Mouse (Mus musculus) hindbrain, postnatal 0 days (tissue): ENCODE results near the gene Bcas2. TPM values are rescaled to one million over a fixed set of nuclear protein-coding genes. Genes with fewer than 3 reads are reported as not detected.
"Not testable (repeated sequence)": the region's sequence is repeated elsewhere in the genome, so short reads cannot be mapped to it uniquely, and the experiment has no call there.

Experiments
- ATAC-seq: fragments of 200-750 bp; cut with Nextera tagmentation; 2 replicates; pipeline ENCODE4 v1.8.0; 2017; ENCODE audit warnings: mild to moderate bottlenecking, moderate TSS enrichment, moderate library complexity
- DNase-seq: peaks from one replicate; pipeline ENCODE4 v3.0.0-alpha.2; 2015; ENCODE audit warnings: low spot score
- H3K27ac ChIP-seq: fragments of 300-500 bp; sonication (generic); 2 replicates; pipeline ENCODE4 v1.5.1; 2014; ENCODE audit warnings: mild to moderate bottlenecking
- H3K27me3 ChIP-seq: fragments of 300-500 bp; sonication (generic); 2 replicates; pipeline ENCODE4 v1.6.1; 2014; ENCODE audit warnings: low read length, mixed read lengths; ENCODE audit not compliant: insufficient read depth
- H3K36me3 ChIP-seq: fragments of 300-500 bp; sonication (generic); 2 replicates; pipeline ENCODE4 v1.6.1; 2014; ENCODE audit warnings: low read length, mixed read lengths; ENCODE audit not compliant: insufficient read depth
- H3K4me1 ChIP-seq: fragments of 300-500 bp; sonication (generic); 2 replicates; pipeline ENCODE4 v1.6.1; 2014; ENCODE audit warnings: antibody characterized with exemption, low read length, mixed read lengths; ENCODE audit not compliant: insufficient read depth
- H3K4me2 ChIP-seq: fragments of 300-500 bp; sonication (generic); 2 replicates; pipeline ENCODE4 v1.6.1; 2014; ENCODE audit warnings: low read depth, mild to moderate bottlenecking, low read length, moderate library complexity, mixed read lengths
- H3K4me3 ChIP-seq: fragments of 300-500 bp; sonication (generic); 2 replicates; pipeline ENCODE4 v1.5.1; 2014; ENCODE audit warnings: low read length
- H3K9ac ChIP-seq: fragments of 300-500 bp; sonication (generic); replicated peaks from 2 replicates; pipeline ENCODE4 v1.6.1; 2014; ENCODE audit warnings: mild to moderate bottlenecking, low read length, moderate library complexity, mixed read lengths
- H3K9me3 ChIP-seq: fragments of 300-500 bp; sonication (generic); 2 replicates; pipeline ENCODE4 v1.6.1; 2016; ENCODE audit warnings: low read length, mixed read lengths
- CTCF ChIP-seq: IDR thresholded peaks from 2 replicates; pipeline ENCODE4 v1.5.1; 2016; ENCODE audit warnings: antibody characterized with exemption, control low read depth, low read depth
- WGBS: fragments of 180-500 bp; shearing (Covaris S2); extraction: QIAGEN DNeasy Blood & Tissue Kit; methylation state at CpG from one replicate; pipeline ENCODE4 v1.1.7; 2014; 5-methylcytosine and 5-hydroxymethylcytosine counted together
- polyA plus RNA-seq: library from polyadenylated mRNA; unstranded; fragments of >200 nt; fragmentation: Nextera tagmentation; extraction: Ambion mirVana; gene quantifications from 2 replicates; pipeline ENCODE4 v1.2.1, GENCODE M21; 2015
- total RNA-seq: library from RNA; depleted of rRNA; stranded (reverse); fragments of >200 nt; gene quantifications from 2 replicates; pipeline ENCODE4 v1.2.3, GENCODE M21; 2014

The Bcas2 gene
- total and polyA plus RNA-seq, 2 experiments from 2014 or later, result 60.7 to 204 TPM

DNA sequence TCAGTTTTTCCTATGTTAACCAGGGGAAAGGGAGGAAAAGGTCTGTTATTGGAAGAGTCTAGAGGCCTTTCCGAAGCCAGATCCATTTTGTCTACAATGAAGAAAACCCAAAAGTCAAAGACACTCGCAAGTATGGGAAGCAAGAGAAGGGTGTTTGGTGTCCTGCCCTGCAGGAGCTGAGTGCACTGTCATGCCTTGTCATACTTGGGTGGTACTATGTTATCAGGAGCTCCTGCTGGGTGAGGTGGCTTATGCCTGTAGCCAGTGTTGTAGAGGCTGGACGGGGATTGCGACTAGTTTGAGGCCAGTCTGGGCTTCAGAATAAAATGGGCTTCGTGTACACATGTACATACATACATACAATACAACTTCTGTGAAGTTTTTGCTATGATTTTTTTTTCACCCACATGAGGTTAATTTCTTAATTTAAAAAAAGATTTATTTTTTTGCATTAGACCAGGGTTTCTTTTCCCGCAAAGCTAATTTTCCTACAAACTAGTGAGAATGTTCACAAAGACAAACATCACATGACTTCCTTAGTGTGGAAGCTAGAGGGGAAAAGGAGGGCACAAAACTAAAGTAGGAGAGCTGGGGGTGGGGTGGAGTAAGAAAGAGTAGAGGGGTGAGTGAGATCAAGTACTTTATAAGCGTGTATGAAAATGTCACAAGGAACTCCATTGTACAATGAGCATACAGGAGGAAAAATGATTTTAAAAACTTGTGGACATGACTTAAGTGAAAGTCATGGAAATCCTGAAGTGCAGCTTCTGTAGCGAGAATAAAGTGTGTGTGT is 41.9 kb upstream of the Bcas2 start:
- Histone ChIP-seq H3K4me2 (no peak overlapping the region), H3K9ac (no peak overlapping the region), H3K4me1 (no peaks in the 10 kb centered on the region; the same call in 1 of the 2 replicates), H3K27ac (no peak overlapping the region), H3K27me3 (no peaks in the 10 kb centered on the region), H3K4me3 (no peak overlapping the region), H3K36me3 (no peaks in the 10 kb centered on the region), H3K9me3 (no peaks in the 10 kb centered on the region)
- 80% methylated on average over 8 of the region's 8 CpGs for WGBS
- DNase-seq, result no peak
- no peak for ATAC-seq
- TF ChIP-seq CTCF, result no peak

DNA sequence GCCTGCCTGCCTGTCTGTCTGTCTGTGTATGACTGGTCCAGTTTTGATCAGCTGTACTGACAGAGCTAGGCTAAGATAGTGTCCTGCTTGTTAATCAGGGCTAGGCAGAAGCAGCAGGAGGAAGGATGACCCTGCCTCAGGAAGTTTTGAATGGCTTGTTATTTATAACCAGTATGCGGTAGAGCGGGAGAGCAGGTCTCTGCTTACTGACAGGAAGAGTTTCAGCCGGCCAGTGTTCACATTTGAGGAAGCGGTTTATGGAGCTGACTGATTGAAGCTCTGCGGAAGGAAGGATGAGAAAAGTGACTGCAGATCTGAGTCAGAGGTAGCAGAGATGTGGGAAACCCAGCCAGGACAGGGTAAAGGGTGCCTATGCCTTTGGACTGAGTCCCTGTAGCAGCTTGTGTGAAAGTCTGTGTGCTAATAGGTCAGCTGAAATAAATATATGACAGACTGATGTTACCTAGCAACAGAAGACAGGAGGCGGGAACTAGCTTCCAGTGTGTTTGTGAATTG is 41.2 kb upstream of the Bcas2 start:
- Histone ChIP-seq H3K27ac (peak overlapping the region; percentile 29; the same call in 1 of the 2 replicates), H3K9me3 (no peaks in the 10 kb centered on the region), H3K36me3 (no peaks in the 10 kb centered on the region), H3K4me1 (no peaks in the 10 kb centered on the region; the same call in 1 of the 2 replicates), H3K4me2 (0 out of 2 replicates have a peak overlapping the region, but pooled peaks have one; percentile 18), H3K9ac (no peak overlapping the region), H3K4me3 (no peak overlapping the region), H3K27me3 (no peaks in the 10 kb centered on the region)
- 29% methylated on average over 6 of the region's 6 CpGs for WGBS
- TF ChIP-seq CTCF, result no peak
- peak; percentile 81 for ATAC-seq
- peak; percentile 7 for DNase-seq

DNA sequence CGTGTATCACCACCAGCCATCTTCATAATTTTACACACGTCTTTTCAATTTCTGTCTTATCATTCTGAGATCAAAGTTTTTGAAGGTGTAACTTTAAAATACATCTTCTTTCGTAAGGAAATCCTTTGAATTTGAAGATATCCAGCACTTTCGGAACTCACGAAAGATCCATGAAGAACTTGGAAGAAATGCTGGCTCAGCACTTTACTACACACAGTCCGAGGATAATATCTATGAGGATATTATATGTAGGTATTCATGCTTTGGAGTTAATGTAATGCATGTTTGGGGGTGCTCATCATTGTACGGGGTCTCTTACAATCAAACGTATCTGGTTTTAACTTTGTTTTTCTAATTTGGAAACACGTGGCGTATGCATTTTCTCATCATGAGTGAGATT is 38.4 kb upstream of the Bcas2 start:
- TF ChIP-seq CTCF, result no peak
- no peaks in the 10 kb centered on the region for H3K27me3 ChIP-seq
- H3K27ac ChIP-seq, result no peak overlapping the region
- no peak overlapping the region for H3K4me3 ChIP-seq
- no peak overlapping the region for H3K9ac ChIP-seq
- WGBS, result 93% methylated on average over 10 of the region's 10 CpGs
- ATAC-seq (no peak), DNase-seq (no peak)
- no peaks in the 10 kb centered on the region; the same call in 1 of the 2 replicates for H3K4me1 ChIP-seq
- H3K36me3 ChIP-seq, result no peaks in the 10 kb centered on the region
- no peak overlapping the region for H3K4me2 ChIP-seq
- H3K9me3 ChIP-seq, result no peaks in the 10 kb centered on the region

DNA sequence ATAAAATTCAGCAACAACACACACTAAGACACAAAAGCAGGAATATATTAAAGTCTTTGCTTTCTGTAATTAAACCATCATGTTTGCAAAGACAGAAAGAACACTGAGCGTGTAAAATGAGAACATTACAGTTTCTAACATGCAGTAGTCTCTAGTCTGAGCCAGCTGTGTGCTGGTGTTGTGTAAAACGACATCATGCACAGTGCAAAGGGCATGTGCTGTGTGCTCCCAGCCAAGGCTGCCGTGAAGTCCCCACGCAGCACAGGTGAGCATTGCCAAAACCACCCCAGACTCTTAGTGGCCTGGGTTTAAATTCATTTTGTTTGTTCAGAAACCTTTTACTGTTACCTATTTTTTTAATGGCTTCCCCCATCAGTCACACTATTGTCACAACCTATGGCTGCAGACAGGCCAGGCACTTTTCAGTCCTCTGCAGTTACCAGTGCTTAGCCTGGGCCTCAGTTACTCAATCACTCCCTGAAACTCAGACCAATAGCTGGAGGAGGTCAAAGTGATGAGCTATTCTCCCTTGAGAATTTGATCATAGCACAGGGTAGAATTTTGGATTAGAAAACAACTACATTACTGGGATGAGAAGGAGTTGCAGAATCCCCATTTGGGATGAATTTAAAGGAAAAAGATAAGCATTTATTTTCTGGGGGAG is 34.9 kb upstream of the Bcas2 start:
- no peak for DNase-seq
- Histone ChIP-seq H3K27me3 (no peaks in the 10 kb centered on the region), H3K4me3 (no peak overlapping the region), H3K27ac (no peak overlapping the region), H3K36me3 (no peaks in the 10 kb centered on the region), H3K9me3 (no peaks in the 10 kb centered on the region), H3K4me2 (no peak overlapping the region), H3K9ac (no peak overlapping the region), H3K4me1 (no peaks in the 10 kb centered on the region; the same call in 1 of the 2 replicates)
- 87% methylated on average over 4 of the region's 4 CpGs for WGBS
- TF ChIP-seq CTCF, result no peak
- ATAC-seq, result no peak

DNA sequence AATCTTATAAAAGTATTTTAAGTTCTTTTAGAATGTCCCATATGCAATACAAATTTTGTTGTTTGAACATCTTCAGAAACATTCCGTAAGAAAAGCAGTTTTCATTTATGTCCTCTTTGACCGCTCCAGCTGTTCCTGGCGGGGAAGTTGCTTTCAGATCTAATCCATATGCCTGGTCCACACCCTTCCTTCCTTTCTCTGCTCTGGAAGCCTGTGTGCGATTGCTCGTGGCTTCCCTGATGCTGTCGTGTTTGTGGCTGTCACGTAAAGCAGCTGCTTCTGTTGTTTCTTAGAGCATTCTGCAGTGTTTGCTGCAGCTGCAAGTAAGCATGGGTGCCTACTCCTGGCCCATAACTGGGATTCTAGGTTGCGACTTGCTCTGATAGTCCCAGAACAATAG is 32.4 kb upstream of the Bcas2 start:
- no peaks in the 10 kb centered on the region for H3K36me3 ChIP-seq
- no peaks in the 10 kb centered on the region for H3K27me3 ChIP-seq
- no peaks in the 10 kb centered on the region for H3K9me3 ChIP-seq
- no peaks in the 10 kb centered on the region for H3K4me1 ChIP-seq
- ATAC-seq (no peak), DNase-seq (no peak)
- no peak overlapping the region for H3K4me3 ChIP-seq
- no peak for TF ChIP-seq CTCF
- WGBS, result 80% methylated on average over 8 of the region's 8 CpGs
- H3K9ac ChIP-seq, result no peak overlapping the region
- 0 out of 2 replicates have a peak overlapping the region, but pooled peaks have one; percentile 0 for H3K27ac ChIP-seq
- no peak overlapping the region for H3K4me2 ChIP-seq

DNA sequence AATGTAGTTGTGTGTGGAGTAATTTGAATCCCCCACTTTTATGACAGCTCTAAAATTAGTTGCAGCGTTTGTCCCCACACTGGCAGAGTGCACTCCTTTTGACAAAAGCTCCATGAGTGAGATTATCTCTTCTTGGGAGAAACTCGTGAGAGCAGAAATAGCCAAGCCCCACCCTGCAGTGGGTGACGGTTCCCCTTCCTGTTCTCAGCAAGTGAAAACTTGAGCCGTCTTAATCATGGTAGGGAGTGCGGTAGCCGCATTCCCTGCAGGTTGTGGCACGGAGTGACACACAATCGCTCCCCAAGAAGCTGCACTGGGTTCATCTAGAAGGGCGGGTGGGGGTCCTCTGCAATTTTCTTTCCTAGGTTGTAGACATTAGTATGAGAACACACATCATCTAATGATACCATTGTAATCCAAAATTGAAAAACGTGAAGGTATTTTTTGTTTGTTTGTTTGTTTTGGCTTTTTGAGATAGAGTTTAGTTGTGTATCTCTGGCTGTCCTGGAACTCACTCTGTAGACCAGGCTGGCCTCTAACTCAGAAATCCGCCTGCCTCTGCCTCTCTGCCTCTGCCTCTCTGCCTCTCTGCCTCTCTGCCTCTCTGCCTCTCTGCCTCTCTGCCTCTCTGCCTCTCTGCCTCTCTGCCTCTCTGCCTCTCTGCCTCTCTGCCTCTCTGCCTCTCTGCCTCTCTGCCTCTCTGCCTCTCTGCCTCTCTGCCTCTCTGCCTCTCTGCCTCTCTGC is 31.2 kb upstream of the Bcas2 start:
- 74% methylated on average over 11 of the region's 11 CpGs for WGBS
- H3K9me3 ChIP-seq, H3K4me2 ChIP-seq, DNase-seq, H3K4me3 ChIP-seq, ATAC-seq, H3K36me3 ChIP-seq, H3K9ac ChIP-seq, H3K27ac ChIP-seq, H3K27me3 ChIP-seq, H3K4me1 ChIP-seq: not testable (repeated sequence)
